Mouse (Mus musculus): ENCODE results near the gene Tmem119.

Gene Tmem119

GRCm38 (mm10) chr5:113772450-113772895 is 27.8 kb downstream of the Tmem119 start, which contains the start of the genes Sart3 and Iscu:
Sart3 (minus strand) TSS chr5:113772510.
Iscu (plus strand) TSS chr5:113772748.
- peak; percentile 98 for DNase-seq (ENCODE audit: low read depth, low spot score)
- Histone ChIP-seq H3K27me3 (ENCODE audit: control insufficient read depth, insufficient read depth, low read length, poor library complexity, severe bottlenecking) (no peaks in the 10 kb centered on the region), H3K36me3 (ENCODE audit: control insufficient read depth, insufficient read depth, low read length, poor library complexity, severe bottlenecking) (peaks cover 6% of the 10 kb centered on the region)

DNA sequence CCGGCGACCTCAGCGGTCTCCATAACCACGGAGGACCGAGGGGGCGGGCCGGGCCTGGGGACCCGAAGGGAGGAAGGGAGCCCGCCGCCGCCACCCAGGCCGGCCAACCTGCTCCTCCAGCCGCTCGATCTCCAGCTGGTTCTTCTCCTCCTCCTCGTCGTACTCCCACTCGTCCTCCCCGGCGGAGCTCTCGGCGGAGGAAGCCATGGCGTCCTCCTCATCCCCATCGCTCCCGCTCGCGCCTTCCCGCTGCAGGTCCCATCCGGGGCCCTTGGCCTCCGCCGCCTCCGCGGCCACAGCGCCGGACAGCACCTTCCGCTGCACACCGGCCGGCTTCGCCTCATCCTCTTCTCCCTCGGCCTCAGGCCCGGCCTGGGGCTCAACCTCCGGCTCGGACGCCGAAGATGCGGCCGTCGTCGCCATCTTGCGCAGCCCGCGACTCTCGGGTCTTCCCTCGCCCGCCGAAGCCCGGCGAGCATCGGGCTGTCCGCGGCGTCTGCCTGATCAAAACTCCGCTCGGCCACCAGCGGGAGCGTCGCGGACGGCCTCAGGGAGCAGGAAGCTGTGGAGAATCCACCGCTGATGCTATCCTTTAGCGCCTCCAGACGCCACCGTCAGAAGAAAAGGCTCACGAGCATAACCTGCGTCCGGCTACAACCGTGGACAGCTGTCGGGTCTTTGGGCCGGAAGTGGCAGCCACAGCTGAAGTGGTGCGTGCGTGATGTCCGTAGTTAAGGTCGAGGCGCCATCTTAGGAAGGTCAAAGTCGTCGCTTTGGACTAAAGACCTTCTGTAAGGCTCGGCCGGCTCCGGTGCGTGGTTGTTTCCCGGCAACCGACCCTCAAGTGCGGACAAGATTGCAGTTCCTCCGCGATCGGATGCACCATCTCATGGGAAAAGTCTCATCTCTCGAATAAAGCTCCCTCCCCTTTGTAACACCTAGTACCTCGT is 28.8 kb downstream of the Tmem119 start:
- H3K36me3 ChIP-seq (ENCODE audit: control insufficient read depth, insufficient read depth, low read length, poor library complexity, severe bottlenecking), result peaks cover 6% of the 10 kb centered on the region
- H3K27me3 ChIP-seq (ENCODE audit: control insufficient read depth, insufficient read depth, low read length, poor library complexity, severe bottlenecking), result no peaks in the 10 kb centered on the region
- peak; percentile 94 for DNase-seq (ENCODE audit: low read depth, low spot score)

- no peaks in the 10 kb centered on the region for H3K27me3 ChIP-seq (ENCODE audit: control insufficient read depth, insufficient read depth, low read length, poor library complexity, severe bottlenecking)
- H3K36me3 ChIP-seq (ENCODE audit: control insufficient read depth, insufficient read depth, low read length, poor library complexity, severe bottlenecking), result no peaks in the 10 kb centered on the region
- DNase-seq (ENCODE audit: low read depth, low spot score), result no peak
Measured at GRCm38 (mm10) chr5:113768806-113769205, 31.5 kb downstream of the Tmem119 start.

GRCm38 (mm10) chr5:113765641-113766526 is 34.4 kb downstream of the Tmem119 start:
- Histone ChIP-seq H3K27me3 (ENCODE audit: control insufficient read depth, insufficient read depth, low read length, poor library complexity, severe bottlenecking) (no peaks in the 10 kb centered on the region), H3K36me3 (ENCODE audit: control insufficient read depth, insufficient read depth, low read length, poor library complexity, severe bottlenecking) (peaks cover 2% of the 10 kb centered on the region; the same call in 1 of the 2 replicates)
- DNase-seq (ENCODE audit: low read depth, low spot score), result no peak

DNA sequence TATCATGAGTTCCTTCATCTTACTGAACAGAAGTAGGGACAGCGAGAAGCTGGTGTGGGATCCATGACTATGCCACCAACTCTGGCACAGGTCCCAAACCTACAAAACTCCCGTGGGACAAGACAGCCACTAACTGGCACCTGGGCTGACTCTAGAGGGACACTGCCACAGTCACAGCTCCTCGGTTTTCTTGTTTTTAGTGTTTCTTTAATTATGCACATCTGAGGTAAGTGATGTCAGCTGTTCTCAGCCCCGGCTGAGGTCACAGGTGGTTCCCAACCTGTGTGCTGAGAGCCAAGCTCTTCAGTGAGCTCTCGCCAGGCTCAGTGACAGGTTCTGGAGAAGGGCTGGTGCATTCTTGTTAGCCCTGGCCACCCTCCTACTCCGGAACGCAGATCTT is 35.9 kb downstream of the Tmem119 start:
- DNase-seq (ENCODE audit: low read depth, low spot score), result no peak
- H3K36me3 ChIP-seq (ENCODE audit: control insufficient read depth, insufficient read depth, low read length, poor library complexity, severe bottlenecking), result peaks cover 6% of the 10 kb centered on the region

GRCm38 (mm10) chr5:113761585-113761984 is 38.7 kb downstream of the Tmem119 start:
- no peaks in the 10 kb centered on the region for H3K27me3 ChIP-seq (ENCODE audit: control insufficient read depth, insufficient read depth, low read length, poor library complexity, severe bottlenecking)
- H3K36me3 ChIP-seq (ENCODE audit: control insufficient read depth, insufficient read depth, low read length, poor library complexity, severe bottlenecking), result peaks cover 6% of the 10 kb centered on the region
- DNase-seq (ENCODE audit: low read depth, low spot score), result no peak

More for the DNA sequence above, 35.9 kb downstream of the Tmem119 start:
- no peaks in the 10 kb centered on the region for H3K27me3 ChIP-seq (ENCODE audit: control insufficient read depth, insufficient read depth, low read length, poor library complexity, severe bottlenecking)

DNA sequence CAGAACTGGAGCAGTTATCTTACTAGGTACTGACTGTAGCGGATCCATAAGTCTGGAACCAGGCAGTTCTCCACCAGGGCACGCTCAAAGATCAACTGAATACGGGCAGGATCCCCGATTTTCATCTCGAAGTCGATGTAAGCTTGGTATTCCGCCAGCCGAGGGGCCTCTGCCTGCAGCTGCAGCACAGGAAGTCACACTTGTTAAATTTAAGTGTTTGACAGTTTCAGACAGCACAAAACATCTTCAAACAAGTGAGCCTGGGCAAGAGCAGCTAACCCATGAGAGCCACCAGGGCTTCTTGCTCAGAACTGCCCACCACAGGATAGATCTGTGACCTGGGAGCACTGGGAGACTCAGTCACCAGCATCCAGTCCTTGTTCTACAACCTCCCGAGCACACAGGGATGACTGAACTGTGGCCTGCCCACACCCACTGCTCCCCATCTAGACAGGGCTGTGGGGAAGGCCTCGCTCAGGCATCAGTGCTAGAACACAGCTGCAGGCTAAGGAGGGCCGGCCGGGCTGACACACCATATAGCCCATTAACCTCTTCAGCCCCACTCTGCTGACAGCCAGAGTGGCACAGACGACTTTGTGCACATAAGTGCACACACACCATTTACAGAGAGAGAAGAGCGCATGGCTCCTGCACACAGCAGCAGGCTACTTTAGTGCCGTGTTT is 44.8 kb downstream of the Tmem119 start:
- H3K27me3 ChIP-seq (ENCODE audit: control insufficient read depth, insufficient read depth, low read length, poor library complexity, severe bottlenecking), result no peaks in the 10 kb centered on the region
- no peak for DNase-seq (ENCODE audit: low read depth, low spot score)
- peaks cover 17% of the 10 kb centered on the region for H3K36me3 ChIP-seq (ENCODE audit: control insufficient read depth, insufficient read depth, low read length, poor library complexity, severe bottlenecking)

- Histone ChIP-seq H3K27me3 (ENCODE audit: control insufficient read depth, insufficient read depth, low read length, poor library complexity, severe bottlenecking) (no peaks in the 10 kb centered on the region), H3K36me3 (ENCODE audit: control insufficient read depth, insufficient read depth, low read length, poor library complexity, severe bottlenecking) (peaks cover 20% of the 10 kb centered on the region)
- DNase-seq (ENCODE audit: low read depth, low spot score), result no peak
Measured at GRCm38 (mm10) chr5:113751521-113752157, 48.7 kb downstream of the Tmem119 start.

GRCm38 (mm10) chr5:113748556-113749331 is 51.6 kb downstream of the Tmem119 start:
- no peak for DNase-seq (ENCODE audit: low read depth, low spot score)

DNA sequence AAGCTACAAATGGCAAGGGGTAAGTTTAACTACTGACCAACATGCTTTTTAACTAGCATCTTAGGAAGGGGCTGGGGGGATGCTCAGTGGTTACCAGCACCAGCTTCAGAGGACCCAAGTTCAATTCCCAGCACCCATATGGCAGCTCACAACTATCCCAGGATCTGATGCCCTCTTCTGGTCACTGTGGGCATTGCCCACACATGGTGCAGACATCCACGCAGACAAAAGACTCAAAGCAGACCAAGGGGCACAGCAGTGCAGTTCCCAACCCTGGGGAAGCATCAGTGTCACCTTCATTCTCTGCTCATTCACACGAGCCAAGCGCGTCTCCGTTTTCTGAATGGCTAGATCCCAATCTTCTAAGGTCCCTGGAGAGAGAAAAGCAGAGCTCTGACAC is 52.7 kb downstream of the Tmem119 start:
- peaks cover 23% of the 10 kb centered on the region for H3K36me3 ChIP-seq (ENCODE audit: control insufficient read depth, insufficient read depth, low read length, poor library complexity, severe bottlenecking)
- DNase-seq (ENCODE audit: low read depth, low spot score), result no peak
- no peaks in the 10 kb centered on the region for H3K27me3 ChIP-seq (ENCODE audit: control insufficient read depth, insufficient read depth, low read length, poor library complexity, severe bottlenecking)

More at GRCm38 (mm10) chr5:113748556-113749331, 51.6 kb downstream of the Tmem119 start:
- H3K27me3 ChIP-seq (ENCODE audit: control insufficient read depth, insufficient read depth, low read length, poor library complexity, severe bottlenecking), result no peaks in the 10 kb centered on the region
- H3K36me3 ChIP-seq (ENCODE audit: control insufficient read depth, insufficient read depth, low read length, poor library complexity, severe bottlenecking), result peaks cover 24% of the 10 kb centered on the region
